Mouse (Mus musculus) lung, adult 2 months (tissue): ENCODE measurements around the gene Magi2. TPM values are rescaled to one million over a fixed set of nuclear protein-coding genes. Genes with fewer than 3 reads are reported as not detected.

Experiments used
- DNase-seq: peaks from one replicate; pipeline ENCODE4 v3.0.0; 2022
- H3K4me1 ChIP-seq: fragments of 200-500 bp; 2 replicates; pipeline ENCODE4 v1.6.1; 2011; ENCODE audit warnings: low read length; ENCODE audit not compliant: control insufficient read depth, insufficient read depth
- H3K4me3 ChIP-seq: fragments of 200-500 bp; replicated peaks from 2 replicates; pipeline ENCODE3; 2011; ENCODE audit warnings: low read depth, mild to moderate bottlenecking, control low read depth, low read length; ENCODE audit errors: extremely low read depth
- CTCF ChIP-seq: fragments of 200-500 bp; IDR thresholded peaks from 2 replicates; pipeline ENCODE4 v1.5.1; 2011; ENCODE audit warnings: mild to moderate bottlenecking, low read length, control low read depth; ENCODE audit not compliant: insufficient read depth
- POLR2A ChIP-seq: fragments of 200-500 bp; IDR thresholded peaks from 2 replicates; pipeline ENCODE4 v1.6.1; 2011; ENCODE audit warnings: low read depth, mild to moderate bottlenecking, control low read depth, low read length, borderline replicate concordance; ENCODE audit errors: extremely low read depth
- WGBS: fragments of 180-500 bp; shearing (Covaris S2); methylation state at CpG from one replicate; pipeline ENCODE4 v1.1.7; 2018; 5-methylcytosine and 5-hydroxymethylcytosine counted together
- polyA plus RNA-seq: library from polyadenylated mRNA; depleted of rRNA; stranded (reverse); fragments of >200 nt; gene quantifications from 2 replicates; pipeline ENCODE4 v1.2.3, GENCODE M21; 2012

The Magi2 gene
- polyA plus RNA-seq, 1 experiment = 2.7 TPM

DNA sequence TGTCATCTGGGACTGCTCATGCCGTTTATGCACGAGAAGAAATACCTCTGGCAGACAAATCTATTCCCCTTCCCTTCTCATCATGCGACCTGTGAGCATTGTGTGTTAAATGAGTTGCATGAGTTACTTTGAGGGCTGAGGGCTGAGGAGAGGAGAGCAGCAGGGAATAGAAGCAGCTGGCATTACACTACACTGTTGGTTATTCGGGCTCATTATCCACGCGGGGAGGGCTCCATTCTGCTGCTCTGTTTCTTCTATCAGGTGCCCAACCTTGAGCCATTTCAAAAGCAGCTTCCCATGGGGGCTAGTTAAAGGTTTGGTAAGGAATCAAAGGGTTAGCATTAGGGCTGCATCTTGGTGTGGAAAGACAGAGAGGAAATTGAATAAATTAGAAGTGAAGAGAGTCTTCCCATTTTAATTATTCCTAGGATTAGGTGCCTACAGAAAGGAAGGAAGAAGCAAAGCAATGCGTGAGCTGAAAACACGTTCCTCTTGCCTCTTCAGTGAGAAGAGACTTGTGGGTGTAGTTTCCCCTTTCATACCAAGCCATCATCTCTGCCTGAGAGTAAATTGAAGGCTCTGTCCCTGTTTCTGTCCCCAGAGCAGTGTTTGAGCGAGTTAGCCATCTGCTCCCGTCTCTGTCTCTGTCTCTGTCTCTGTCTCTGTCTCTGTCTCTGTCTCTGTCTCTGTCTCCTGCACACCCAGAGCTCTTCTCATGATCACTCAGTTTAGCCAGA is 1396.2 kb downstream of the Magi2 start:
- Histone ChIP-seq H3K4me1 (no peaks in the 10 kb centered on the region), H3K4me3 (no peak overlapping the region)
- no peak for TF ChIP-seq POLR2A
- TF ChIP-seq CTCF = no peak
- DNase-seq = no peak
- whole genome bisulfite sequencing = 70% methylated on average over 10 of the region's 10 CpGs

DNA sequence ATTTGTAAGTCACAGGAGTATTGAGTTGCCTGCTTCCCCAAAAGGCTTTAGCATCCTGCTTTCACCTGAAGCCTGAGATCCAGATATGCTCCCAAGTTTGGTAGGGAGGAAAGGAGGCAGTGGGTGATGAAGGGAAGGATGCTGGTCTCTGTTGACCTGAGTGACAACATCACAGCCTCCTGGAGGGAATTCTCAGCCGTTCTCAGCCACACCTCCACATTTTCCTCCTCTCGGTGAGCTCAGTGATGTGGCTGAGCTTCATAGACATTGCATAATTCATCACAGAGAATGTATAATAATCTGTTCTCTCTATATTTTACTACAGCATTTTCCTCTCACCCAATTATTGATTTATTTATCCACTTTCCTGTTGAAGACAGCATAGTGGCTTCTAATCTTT is 1398.3 kb downstream of the Magi2 start:
- Histone ChIP-seq H3K4me3 (no peak overlapping the region), H3K4me1 (no peaks in the 10 kb centered on the region)
- no peak for TF ChIP-seq CTCF
- no peak for TF ChIP-seq POLR2A
- DNase-seq = no peak
- 62% methylated on average over 2 of the region's 2 CpGs for WGBS

DNA sequence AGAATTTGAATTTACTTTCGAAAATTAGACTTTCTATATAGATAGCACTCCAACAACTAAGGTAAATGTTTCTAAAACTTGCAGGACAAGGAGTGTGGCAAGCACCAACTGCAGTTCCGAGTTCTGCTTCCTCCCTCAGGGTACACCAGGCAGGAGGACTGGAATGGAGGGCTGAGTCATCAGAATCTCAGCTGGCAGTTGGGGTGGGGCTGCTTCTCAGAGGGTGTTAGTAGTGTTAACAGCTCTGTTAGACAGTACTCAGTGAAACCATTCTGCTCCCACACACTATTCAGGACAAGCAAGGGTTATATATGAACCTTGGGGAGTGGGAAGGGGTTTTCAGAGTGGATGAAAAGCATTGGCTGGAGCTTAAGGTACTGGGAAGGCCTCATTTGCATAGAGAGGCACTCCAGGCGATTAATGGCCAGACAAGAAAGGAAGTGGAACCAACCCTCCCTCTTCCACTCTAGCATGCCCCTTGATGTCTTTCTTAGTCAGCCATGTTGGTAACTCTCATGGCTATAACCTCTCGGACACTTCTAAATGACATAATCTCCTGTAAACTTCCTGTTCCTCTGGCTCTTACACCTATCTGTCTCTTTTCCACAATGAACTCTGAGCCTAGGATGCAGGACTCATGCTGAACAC is 1402.2 kb downstream of the Magi2 start:
- TF ChIP-seq POLR2A (no peak), CTCF (no peak)
- no peak overlapping the region for H3K4me3 ChIP-seq
- 49% methylated on average over 4 of the region's 4 CpGs for WGBS
- no peak for DNase-seq
- H3K4me1 ChIP-seq = no peaks in the 10 kb centered on the region

DNA sequence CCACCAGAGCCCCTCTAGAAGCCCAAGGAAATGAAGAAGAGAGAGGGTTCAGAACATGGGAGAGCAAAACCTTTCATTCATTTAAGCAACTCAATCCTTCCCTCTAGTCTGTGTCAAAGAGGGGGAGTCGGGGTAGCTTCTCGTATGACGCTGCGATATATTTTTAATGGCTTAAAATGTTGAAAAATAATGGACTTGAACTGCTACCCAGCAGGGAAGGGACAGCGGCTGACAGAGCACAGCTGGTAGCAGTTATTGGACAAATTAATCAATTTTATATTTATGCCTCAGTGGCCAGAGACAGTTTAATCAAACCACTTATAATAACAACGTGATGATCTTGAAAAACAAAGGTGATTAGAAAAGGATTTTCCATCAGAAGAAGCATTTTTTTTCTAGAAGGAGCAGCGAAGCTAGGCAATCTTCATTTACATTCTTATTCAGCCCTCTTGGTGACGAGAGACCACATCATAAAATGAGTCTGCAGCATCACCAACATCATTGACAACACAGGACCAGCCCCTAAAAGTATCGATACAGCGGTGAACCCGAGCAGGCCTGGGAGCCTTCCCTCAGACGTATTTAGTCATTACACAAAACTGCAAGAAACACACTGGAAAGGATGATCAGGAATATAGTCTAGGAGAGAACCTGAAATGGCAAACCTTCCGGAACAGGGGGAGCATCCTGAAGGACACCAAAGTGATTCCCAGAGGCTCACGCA is 1407.4 kb downstream of the Magi2 start:
- Histone ChIP-seq H3K4me1 (no peaks in the 10 kb centered on the region), H3K4me3 (no peak overlapping the region)
- TF ChIP-seq CTCF = no peak
- no peak for TF ChIP-seq POLR2A
- 71% methylated on average over 14 of the region's 14 CpGs for WGBS
- DNase-seq = no peak

DNA sequence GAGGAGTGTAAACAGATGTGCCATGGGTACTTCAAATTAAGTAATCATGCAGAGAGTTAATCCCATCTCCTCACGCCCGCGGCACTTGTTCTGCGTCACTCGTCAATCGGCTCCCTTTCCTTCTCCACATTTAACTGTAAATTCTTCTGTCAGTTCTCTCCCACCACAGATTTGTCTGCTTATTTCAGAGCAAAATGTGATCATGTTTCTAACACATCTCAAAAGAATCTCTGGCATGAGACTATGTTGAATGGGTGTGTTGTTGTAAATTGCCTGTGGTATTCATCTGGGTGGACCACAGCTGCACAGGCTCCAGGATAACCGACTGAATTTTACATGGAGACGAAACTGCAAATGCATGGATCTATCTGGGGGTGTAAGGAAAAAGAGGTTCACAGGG is 1408.0 kb downstream of the Magi2 start:
- no peak for DNase-seq
- WGBS = 73% methylated on average over 8 of the region's 8 CpGs
- H3K4me1 ChIP-seq = no peaks in the 10 kb centered on the region
- TF ChIP-seq POLR2A (no peak), CTCF (no peak)
- no peak overlapping the region for H3K4me3 ChIP-seq

DNA sequence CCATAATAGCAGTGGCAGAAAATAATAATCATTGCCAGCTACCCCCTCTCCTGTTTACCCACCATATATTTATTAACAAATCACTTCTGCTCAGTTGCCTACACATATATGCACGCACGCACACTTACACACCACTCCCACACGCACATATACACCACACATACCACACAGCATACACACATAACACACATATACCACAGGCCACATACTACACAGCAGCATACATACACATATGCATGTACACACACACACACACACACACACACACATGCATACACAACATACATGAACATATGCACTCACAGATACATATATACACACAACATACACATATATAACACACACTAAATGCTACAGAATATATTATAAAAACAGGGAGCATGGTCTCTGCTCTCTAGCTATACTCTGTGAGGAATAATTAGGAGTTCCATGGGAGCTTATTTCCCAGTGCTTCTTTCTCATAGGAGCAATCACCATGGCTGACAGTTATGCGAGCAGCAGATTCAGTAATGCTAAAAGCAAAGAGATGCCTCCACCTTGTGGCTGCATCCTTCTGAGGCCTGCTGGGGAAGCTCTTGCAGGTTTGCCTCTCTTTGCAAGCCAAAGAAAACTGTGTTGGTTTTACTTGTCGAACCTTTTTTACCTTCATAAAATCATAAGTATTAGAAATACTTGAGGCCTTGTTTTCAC is 1410.6 kb downstream of the Magi2 start:
- Histone ChIP-seq H3K4me1 (no peaks in the 10 kb centered on the region; the same call in 1 of the 2 replicates), H3K4me3 (no peak overlapping the region)
- TF ChIP-seq CTCF = peak; percentile 44
- TF ChIP-seq POLR2A = no peak
- 75% methylated on average over 5 of the region's 5 CpGs for WGBS
- no peak for DNase-seq

DNA sequence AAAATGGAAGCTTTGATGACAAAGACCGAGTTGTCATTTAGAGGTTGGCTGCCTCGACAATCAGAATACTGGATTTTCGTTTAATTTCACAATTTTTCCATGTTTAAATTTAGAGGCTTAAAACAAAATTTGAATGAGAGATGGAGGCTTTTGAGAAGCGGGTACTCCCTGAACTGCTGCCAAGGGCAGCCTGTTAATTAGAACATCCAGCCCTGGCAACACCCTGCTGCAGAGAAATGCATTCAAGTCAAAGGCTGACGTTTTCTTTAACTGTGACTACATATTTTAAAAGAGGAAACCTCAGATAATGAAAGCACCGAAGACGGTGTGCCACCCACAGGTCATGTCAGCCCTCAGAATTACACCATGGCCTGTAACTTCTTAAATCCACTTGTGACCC is 1415.4 kb downstream of the Magi2 start:
- Histone ChIP-seq H3K4me3 (no peak overlapping the region), H3K4me1 (no peaks in the 10 kb centered on the region; the same call in 1 of the 2 replicates)
- 53% methylated on average over 7 of the region's 7 CpGs for WGBS
- DNase-seq = no peak
- TF ChIP-seq CTCF = no peak
- no peak for TF ChIP-seq POLR2A

DNA sequence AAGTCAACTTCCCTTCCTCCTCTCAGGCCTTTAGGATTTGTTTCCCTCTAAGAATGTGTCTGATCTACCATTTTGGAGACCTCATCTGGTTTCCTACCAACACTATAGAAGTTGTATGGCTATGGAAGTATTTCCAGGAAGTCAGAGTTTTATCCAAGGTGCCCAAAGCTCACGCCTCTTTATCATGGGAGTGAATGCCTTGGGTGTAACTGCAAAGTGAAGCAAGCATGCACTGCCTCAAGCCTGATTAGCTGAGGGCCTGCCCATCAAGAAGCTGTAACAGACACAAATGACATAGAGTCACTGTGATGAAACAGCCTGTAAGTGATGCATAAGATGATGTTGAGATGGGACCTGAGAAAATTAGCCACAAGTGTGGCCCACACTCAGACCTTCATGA is 1416.9 kb downstream of the Magi2 start:
- no peaks in the 10 kb centered on the region; the same call in 1 of the 2 replicates for H3K4me1 ChIP-seq
- no peak overlapping the region for H3K4me3 ChIP-seq
- no peak for DNase-seq
- no peak for TF ChIP-seq CTCF
- TF ChIP-seq POLR2A = no peak
- 76% methylated on average over 1 of the region's 1 CpGs for WGBS

DNA sequence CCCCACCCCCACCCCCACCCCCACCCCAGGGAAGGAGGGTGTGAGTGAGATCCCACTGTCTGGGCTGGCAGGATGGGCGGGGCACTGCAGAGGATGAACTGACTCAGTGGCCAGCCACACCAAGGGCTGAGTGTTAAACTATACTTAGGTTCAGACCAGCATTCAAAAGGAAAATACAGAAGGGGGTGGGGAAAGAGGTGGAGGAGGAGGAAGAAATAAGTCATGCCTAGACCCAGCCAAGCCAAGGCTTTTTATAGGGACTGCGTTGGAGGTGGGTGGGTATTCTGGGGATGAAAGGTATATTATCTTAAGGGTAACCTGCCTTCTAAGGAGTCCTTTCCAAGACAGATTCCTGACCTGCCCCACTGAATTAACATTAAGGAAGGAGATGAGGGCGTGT is 1420.1 kb downstream of the Magi2 start:
- Histone ChIP-seq H3K4me3 (no peak overlapping the region), H3K4me1 (no peaks in the 10 kb centered on the region; the same call in 1 of the 2 replicates)
- TF ChIP-seq CTCF = no peak
- TF ChIP-seq POLR2A = no peak
- DNase-seq = no peak
- WGBS = 88% methylated on average over 3 of the region's 3 CpGs
